Mouse (Mus musculus) heart, adult 9 months (tissue): ENCODE results near the gene Cryga.
A peak's percentile ranks its signal among the peaks of the same experiment; 100 is the strongest.
"Not testable (repeated sequence)": the region's sequence is repeated elsewhere in the genome, so short reads cannot be mapped to it uniquely, and the experiment has no call there.

Experiments
- DNase-seq, 2 experiments: peaks; one replicate each; pipeline ENCODE4 v3.0.0; 2022; ENCODE audit warnings: low spot score in 2 of 2

The Cryga gene

DNA sequence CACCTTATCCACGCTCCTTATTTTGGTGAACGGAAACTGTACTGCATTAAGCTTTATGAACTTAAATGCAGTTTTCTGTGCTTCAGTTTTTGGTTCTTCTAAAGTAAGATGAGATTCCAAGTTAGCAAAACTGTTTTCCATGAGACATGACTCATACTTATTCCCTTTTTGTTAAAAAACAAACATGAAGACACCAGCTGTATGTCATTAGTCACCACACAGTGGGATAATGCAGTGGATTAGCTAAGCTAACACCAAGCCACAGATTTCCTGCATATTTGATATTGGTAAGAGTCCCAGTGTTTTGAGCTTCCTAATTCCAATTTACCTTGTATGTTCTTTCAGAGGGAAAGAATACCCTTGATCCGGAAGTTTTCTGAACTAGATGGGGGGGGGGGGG, 11.6 kb downstream of the Cryga start:
- no peak for DNase-seq

DNA sequence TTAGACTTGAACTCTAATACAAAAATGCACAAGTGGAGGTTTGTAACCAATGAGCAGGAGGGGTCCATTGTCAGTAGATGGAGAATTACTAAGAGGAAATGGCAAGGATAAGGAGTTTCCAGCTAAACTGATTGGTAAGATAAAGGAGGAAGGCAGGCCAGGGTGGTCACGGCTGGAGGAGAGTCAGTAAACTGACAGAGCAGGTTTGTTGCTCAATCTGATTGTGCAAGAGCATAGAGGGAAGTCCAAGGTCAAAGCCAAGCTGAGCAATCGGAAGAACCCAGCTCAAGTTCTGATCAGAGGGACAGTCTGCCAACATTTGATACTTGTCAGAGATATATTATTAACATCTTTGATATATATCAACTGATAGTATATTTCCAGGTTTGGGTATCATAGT, 12.8 kb downstream of the Cryga start:
- DNase-seq: peak in 1 of 2 experiments; percentile 29

DNA sequence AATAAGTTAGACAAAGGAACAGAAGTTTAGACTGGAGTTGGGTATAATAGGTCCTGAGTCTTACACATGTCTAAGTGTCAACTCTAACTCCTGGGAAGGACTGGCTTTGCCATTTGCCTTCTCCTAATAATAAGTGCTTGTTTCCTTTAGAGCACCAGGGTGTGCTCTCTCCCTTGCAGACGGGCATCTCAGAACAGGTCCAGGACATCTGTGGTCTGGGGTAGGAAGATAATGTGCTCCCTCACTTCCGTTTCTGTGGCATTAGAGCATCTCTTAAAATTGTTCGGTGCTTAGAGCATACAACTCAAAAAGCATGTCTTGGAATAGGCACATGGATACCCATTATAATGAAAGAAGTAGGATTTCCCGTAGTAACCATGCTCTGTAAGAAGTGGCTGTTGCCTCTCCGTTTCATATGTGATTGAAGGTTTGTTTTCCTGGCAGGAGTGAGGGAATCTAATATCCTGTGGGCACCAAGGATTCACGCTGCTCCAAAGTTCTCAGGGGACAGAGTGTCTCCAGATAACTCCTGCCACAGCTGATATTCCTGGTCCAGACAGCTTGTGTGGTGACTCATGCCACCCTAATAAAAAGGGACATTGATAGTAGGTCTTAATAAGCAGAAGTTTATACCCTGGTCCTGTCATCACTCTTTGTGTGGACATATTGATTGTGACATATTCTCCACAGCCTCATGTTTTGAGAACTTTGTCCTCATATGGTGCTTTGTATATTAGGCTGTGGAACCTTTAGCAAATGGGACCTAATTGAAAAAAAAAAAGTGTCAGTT, 14.4 kb downstream of the Cryga start:
- DNase-seq: no peak

DNA sequence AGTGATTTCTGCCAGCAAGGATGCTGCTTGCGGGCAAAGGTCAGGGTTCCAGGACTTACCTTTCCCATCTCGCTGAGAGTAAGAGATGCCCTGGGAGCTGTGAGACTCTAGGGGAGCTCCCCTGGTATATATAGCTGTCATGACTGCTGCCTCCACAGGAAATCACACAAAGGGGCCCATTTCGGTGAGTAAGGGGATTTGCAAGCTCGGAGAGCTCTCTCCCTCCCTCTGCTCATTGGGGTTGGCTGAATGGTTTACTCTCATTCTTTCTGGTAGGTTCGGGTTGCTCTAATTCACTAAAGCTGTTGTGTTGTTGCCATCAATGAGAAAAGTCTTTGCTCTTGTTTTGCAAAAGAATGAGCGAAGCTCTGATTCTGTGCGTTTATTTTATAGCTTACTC, 21.0 kb downstream of the Cryga start, which contains the start of gene Crygb:
TSS of gene Crygb (minus strand) at position 101 of the 400 bp plus-strand sequence.
- DNase-seq: no peak

DNA sequence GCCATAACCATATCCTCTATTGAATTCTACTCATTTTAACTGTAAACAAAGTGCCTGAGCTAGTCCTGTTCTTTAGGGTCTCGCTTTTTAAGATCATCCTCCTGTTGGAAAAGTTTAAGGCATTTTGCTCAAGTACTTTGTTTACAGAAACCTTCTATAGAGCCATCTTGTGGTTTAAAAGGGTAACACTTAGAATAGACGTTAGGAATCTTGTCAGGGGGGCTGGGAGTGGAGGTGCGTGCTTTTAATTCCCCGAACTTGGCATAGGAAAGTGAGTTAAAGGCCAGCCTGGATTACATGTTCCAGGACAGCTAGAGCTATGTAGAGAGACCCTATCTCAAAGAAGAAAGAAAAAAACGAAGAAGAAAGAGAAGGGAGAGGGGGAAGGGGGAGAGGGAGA, 27.6 kb downstream of the Cryga start:
- no peak for DNase-seq

DNA sequence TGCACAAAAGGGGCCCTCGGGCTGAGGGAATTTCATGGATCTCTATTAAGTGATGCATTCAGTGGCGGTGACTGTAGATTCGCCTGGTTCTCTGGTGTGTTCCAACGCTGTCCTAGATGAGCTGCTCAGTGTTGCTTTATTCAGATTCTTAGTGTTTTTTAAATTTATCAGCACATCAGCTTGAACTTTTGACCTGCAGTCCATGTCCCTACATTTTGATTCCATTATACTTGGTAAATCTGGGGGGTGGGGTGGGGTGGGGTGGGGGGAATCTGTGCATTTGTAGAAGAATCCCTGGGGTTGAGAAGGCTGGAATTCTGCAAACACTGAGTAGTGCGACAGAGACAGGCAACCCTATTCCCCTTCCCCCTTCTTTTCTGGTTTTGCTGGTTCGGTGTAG, 29.6 kb downstream of the Cryga start, which contains the start of gene Crygc:
TSS of gene Crygc (minus strand) at position 101 of the 400 bp plus-strand sequence.
- DNase-seq: no peak

DNA sequence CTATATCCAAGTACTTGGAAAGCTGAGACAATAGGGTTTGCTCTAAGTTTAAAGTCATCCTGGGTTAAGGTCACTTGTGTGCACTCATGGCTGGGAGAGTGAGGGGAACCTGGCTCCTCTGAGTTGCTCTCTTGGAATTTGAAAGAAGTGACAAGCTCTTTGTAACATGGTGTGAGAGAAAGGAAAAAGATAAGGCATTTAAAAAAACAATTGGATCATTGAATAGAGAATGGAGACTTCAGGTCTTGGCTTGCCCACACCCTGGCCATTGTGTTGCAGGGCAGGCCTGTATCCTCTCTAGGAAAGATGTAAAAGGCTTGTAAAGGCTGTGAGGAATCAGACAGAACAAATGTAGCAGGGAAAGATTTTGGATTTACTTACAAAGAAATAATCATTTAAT, 35.3 kb downstream of the Cryga start:
- no peak for DNase-seq

DNA sequence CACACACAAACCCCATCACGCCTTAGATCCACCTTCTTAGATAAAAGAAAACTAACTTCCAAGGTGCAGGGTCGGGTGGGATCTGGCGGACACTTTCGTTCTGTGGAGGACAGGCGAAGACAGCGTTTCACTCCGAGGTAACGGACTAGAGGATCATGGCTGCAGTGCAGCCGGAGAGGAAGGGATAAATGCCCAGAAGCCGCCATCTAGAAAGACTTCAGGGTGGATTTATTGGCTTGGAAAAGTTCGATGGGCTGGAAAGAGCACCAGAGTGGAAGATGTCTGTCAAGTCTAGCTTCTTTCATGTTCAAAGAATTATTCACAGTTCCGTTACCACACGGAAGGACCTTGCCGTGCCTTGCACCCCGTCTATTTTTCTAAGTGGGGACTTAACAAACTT, 39.0 kb downstream of the Cryga start:
- DNase-seq: no peak

DNA sequence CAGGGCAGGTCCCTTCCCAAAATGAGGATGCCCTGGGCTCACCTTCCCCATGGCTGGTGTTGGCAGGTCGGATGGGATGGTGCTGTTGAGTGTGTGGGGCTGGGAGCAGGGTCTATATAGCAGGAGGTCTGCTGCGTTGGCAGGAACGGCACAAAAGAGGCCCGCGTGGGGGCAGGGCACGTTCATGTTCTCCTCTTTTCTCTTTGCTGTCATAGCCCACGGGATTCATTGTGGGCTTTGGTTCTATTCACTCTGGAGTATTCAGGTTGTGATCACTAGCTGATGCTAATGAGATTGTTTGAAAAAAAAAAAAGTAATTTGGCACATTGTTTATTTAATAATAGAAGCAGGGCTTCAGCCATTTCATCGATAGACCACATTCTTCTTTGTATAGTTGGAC, 39.8 kb downstream of the Cryga start, which contains the start of gene Crygd:
TSS of gene Crygd (minus strand) at position 101 of the 400 bp plus-strand sequence.
- no peak for DNase-seq

DNA sequence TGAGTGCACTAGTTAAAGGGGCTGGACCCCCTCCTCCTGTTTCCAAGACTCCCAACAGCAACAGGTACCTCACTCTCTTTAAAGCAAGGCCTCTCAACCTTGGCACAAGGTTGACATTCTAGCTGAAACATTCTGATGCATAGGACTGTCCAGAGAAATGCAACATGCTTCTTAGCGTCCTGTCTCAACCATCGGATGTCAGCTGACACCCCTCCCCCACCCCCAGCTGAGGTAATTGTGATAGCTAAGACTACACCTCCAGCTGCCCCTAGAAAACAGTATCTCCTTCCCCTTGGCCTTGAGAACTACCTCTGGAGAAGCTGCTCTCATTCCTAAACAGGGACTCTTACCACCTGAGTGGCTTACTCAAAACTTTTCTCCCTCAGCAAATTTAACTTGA, 51.0 kb downstream of the Cryga start:
- DNase-seq: no peak

DNA sequence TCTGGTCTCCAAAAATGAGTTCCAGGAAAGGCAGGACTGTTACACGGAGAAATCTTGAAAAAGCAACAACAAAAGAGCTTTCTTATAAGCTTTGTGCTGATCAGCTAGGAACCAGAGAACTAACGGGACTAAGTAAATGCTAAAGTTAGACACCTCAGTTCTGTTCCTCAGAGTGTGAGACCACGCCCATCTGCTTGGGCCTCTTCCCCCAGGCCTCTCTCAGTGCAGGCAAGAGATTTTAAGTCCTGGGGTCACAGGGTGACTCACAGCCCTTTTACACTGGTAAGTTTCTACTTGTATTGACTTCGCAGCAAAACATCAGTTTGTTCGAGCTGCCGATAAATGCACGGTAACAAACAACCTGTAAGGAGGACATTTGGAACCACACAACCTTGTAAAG, 51.5 kb downstream of the Cryga start:
- DNase-seq: no peak

DNA sequence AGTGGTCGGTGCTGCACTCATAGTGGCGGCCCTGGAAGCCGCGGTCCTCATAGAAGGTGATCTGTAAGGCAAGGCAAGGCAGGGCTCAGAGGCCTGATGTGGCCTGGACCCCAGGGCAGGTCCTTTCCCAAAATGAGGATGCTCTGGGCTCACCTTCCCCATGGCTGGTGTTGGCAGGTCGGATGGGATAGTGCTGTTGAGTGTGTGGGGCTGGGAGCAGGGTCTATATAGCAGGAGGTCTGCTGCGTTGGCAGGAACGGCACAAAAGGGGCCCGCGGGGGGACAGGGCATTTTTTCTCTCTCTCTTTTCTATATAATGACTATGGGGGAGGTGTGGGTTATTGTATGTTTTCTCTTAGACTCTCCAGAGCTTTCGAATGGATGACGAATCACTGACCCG, 52.2 kb downstream of the Cryga start, which contains the start of gene Cryge:
TSS of gene Cryge (minus strand) at position 198 of the 400 bp plus-strand sequence.
- DNase-seq: not testable (repeated sequence)
